Mouse (Mus musculus): ENCODE measurements around the gene Gm11011. TPM values are rescaled to one million over a fixed set of nuclear protein-coding genes. Genes with fewer than 3 reads are reported as not detected.

The Gm11011 gene
- polyA plus RNA-seq, 1 experiment from 2014 or later = not detected

DNA sequence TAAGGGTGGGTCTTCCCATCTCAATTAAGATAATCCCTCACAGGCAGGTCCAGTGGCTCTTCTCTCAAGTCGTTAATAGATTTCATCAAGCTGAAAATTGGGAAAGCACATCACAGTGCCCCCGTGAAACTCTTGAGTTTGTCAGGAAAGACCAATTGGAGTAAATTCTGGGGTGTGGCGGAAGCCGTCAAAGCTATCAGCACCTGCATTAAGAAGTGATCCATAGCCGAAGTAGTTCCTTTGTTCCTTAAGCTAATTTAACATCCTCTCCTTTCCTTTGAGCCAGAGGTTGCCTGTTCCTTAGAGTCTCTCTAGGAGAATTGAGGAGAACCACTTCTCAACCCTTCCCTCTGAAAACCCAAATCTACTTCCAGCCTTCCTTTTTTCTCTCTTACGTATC, 28.5 kb upstream of the Gm11011 start:
- ATAC-seq = no peak
- H3K4me2 ChIP-seq (ENCODE audit: low read depth, low read length) = no peak overlapping the region
- H3K4me1 ChIP-seq (ENCODE audit: control insufficient read depth, insufficient read depth, low read length) = no peaks in the 10 kb centered on the region; the same call in 1 of the 2 replicates
- H3K4me3 ChIP-seq (ENCODE audit: low read length) = no peak overlapping the region
- no peak overlapping the region for H3K9ac ChIP-seq (ENCODE audit: low read depth, low read length)
- WGBS = 81% methylated on average over 6 of the region's 6 CpGs
- no peak overlapping the region for H3K27ac ChIP-seq (ENCODE audit: low read length)
- H3K27me3 ChIP-seq (replicated peaks; ENCODE audit: control insufficient read depth, insufficient read depth, low read length) = no peaks in the 10 kb centered on the region
- H3K9me3 ChIP-seq (ENCODE audit: control insufficient read depth, low read length) = no peaks in the 10 kb centered on the region
- H3K36me3 ChIP-seq (ENCODE audit: control insufficient read depth, insufficient read depth, low read length) = no peaks in the 10 kb centered on the region

DNA sequence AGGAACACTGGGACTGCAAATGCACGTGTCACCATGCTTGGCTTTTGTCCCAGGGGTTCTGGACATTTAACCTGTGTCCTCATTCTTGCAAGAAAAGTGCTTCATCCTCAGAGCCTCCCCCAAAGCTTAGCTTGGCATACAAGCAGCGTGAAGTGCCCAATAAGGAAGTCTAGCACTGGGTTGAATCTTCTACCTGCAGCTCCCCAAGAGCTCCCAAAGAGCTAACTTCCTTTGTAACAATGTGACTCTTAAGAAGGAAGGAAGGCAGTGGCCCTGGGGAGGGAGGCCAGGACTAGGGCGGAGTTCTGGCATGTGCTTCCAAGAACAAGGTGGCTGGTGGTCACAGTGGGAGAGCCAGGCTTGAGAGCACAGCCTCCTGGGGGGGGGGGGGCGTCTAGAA, 27.1 kb upstream of the Gm11011 start:
- Histone ChIP-seq H3K36me3 (ENCODE audit: control insufficient read depth, insufficient read depth, low read length) (no peaks in the 10 kb centered on the region), H3K27me3 (replicated peaks; ENCODE audit: control insufficient read depth, insufficient read depth, low read length) (no peaks in the 10 kb centered on the region), H3K9ac (ENCODE audit: low read depth, low read length) (no peak overlapping the region), H3K4me3 (ENCODE audit: low read length) (no peak overlapping the region), H3K9me3 (ENCODE audit: control insufficient read depth, low read length) (no peaks in the 10 kb centered on the region), H3K4me2 (ENCODE audit: low read depth, low read length) (no peak overlapping the region), H3K4me1 (ENCODE audit: control insufficient read depth, insufficient read depth, low read length) (no peaks in the 10 kb centered on the region), H3K27ac (ENCODE audit: low read length) (no peak overlapping the region)
- WGBS = 82% methylated on average over 3 of the region's 4 CpGs
- no peak for ATAC-seq

DNA sequence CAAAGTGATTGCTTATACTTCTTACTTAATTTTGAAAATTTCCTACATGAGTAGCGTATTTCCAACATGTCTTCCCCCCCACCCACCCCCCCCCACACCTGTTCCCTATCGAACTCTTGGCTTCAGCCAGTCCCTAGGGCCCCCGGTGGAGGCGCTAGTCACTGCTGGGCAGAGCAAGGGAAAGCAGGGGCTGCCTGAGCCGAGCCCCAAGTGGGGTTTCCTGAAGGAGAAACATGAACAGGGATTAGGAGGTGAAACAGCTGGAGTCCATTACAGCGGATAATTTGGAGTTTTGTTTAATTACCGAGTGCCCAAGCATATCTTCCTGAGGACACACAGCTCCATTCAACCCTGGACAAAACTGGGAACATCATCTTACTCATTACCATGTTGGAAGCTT, 24.0 kb upstream of the Gm11011 start:
- no peak overlapping the region for H3K4me2 ChIP-seq (ENCODE audit: low read depth, low read length)
- H3K27ac ChIP-seq (ENCODE audit: low read length) = no peak overlapping the region
- peaks cover 13% of the 10 kb centered on the region for H3K4me1 ChIP-seq (ENCODE audit: control insufficient read depth, insufficient read depth, low read length)
- H3K9ac ChIP-seq (ENCODE audit: low read depth, low read length) = no peak overlapping the region
- H3K36me3 ChIP-seq (ENCODE audit: control insufficient read depth, insufficient read depth, low read length) = no peaks in the 10 kb centered on the region
- 44% methylated on average over 7 of the region's 7 CpGs for WGBS
- no peaks in the 10 kb centered on the region for H3K27me3 ChIP-seq (replicated peaks; ENCODE audit: control insufficient read depth, insufficient read depth, low read length)
- no peak for ATAC-seq
- H3K9me3 ChIP-seq (ENCODE audit: control insufficient read depth, low read length) = no peaks in the 10 kb centered on the region
- no peak overlapping the region for H3K4me3 ChIP-seq (ENCODE audit: low read length)

DNA sequence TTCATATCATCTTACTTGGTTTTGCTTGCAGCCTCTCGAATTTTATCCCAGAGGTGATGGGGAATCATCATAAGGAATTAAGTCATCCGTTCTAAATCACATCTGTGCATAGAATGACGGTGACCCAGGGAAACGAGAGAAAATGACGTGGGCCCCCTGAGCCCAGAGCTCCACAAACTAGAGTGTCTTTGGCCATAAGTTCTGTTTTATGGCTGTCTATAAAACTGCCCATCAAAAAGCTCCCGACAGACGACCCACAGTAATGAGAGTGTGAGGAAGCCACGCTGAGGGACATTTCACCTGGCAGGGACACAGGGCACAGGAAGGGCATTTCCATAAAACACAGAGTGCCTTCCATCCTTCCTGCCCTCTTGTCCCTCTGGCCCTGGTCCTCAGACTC, 23.3 kb upstream of the Gm11011 start:
- WGBS = 47% methylated on average over 8 of the region's 8 CpGs
- Histone ChIP-seq H3K27ac (ENCODE audit: low read length) (no peak overlapping the region), H3K9me3 (ENCODE audit: control insufficient read depth, low read length) (no peaks in the 10 kb centered on the region), H3K9ac (ENCODE audit: low read depth, low read length) (no peak overlapping the region), H3K4me2 (ENCODE audit: low read depth, low read length) (no peak overlapping the region), H3K36me3 (ENCODE audit: control insufficient read depth, insufficient read depth, low read length) (no peaks in the 10 kb centered on the region), H3K4me1 (ENCODE audit: control insufficient read depth, insufficient read depth, low read length) (peaks cover 13% of the 10 kb centered on the region), H3K4me3 (ENCODE audit: low read length) (no peak overlapping the region), H3K27me3 (replicated peaks; ENCODE audit: control insufficient read depth, insufficient read depth, low read length) (no peaks in the 10 kb centered on the region)
- no peak for ATAC-seq

DNA sequence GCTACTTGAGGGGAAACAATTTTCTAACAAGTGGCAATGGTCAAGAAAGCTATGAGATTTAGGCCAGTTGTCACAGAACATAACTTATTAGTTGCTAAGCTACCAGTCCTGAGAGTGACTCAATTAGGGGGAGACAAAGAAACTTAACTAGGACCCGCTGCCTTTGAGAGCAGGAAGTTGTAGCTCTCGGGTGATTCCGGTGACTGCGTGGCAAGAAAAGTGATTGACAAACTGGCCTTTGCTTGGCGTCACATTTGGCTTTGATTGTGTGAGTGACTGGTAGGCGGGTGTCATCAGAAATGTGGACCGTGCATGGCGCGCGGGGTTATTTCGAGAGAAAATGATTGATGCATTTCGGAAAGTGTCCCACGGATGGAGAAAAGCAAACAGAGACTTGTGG, 22.4 kb upstream of the Gm11011 start:
- Histone ChIP-seq H3K4me1 (ENCODE audit: control insufficient read depth, insufficient read depth, low read length) (peaks cover 13% of the 10 kb centered on the region), H3K27me3 (replicated peaks; ENCODE audit: control insufficient read depth, insufficient read depth, low read length) (no peaks in the 10 kb centered on the region), H3K9ac (ENCODE audit: low read depth, low read length) (no peak overlapping the region), H3K9me3 (ENCODE audit: control insufficient read depth, low read length) (no peaks in the 10 kb centered on the region), H3K36me3 (ENCODE audit: control insufficient read depth, insufficient read depth, low read length) (no peaks in the 10 kb centered on the region), H3K4me3 (ENCODE audit: low read length) (no peak overlapping the region), H3K4me2 (ENCODE audit: low read depth, low read length) (no peak overlapping the region), H3K27ac (ENCODE audit: low read length) (no peak overlapping the region)
- 57% methylated on average over 13 of the region's 13 CpGs for WGBS
- ATAC-seq = no peak

DNA sequence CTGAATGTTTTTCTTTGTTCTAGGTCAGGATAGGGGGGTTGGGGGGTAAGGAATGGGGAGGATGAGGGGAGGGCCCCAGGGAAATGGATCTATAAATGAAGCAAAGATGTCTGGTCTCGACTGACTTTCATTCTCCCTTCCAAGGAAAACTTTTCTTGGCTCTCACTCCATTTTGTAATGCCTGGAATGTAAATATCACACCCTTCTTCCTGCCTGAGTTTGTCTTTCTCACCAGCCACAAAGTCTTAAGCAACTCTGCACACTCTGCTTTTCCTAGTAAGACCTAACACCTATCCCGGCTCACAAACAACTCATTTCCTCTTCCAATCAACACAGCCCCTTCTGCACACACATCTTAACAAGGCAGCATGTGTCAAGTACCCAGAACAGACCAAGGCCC, 20.2 kb upstream of the Gm11011 start:
- 19% methylated on average over 2 of the region's 2 CpGs for WGBS
- Histone ChIP-seq H3K27me3 (replicated peaks; ENCODE audit: control insufficient read depth, insufficient read depth, low read length) (no peaks in the 10 kb centered on the region), H3K4me3 (ENCODE audit: low read length) (no peak overlapping the region), H3K27ac (ENCODE audit: low read length) (peak overlapping the region; percentile 61), H3K9me3 (ENCODE audit: control insufficient read depth, low read length) (no peaks in the 10 kb centered on the region), H3K4me2 (ENCODE audit: low read depth, low read length) (no peak overlapping the region), H3K9ac (ENCODE audit: low read depth, low read length) (no peak overlapping the region), H3K36me3 (ENCODE audit: control insufficient read depth, insufficient read depth, low read length) (no peaks in the 10 kb centered on the region), H3K4me1 (ENCODE audit: control insufficient read depth, insufficient read depth, low read length) (peaks cover 13% of the 10 kb centered on the region)
- ATAC-seq = peak; percentile 58; the same call in 1 of the 2 replicates

DNA sequence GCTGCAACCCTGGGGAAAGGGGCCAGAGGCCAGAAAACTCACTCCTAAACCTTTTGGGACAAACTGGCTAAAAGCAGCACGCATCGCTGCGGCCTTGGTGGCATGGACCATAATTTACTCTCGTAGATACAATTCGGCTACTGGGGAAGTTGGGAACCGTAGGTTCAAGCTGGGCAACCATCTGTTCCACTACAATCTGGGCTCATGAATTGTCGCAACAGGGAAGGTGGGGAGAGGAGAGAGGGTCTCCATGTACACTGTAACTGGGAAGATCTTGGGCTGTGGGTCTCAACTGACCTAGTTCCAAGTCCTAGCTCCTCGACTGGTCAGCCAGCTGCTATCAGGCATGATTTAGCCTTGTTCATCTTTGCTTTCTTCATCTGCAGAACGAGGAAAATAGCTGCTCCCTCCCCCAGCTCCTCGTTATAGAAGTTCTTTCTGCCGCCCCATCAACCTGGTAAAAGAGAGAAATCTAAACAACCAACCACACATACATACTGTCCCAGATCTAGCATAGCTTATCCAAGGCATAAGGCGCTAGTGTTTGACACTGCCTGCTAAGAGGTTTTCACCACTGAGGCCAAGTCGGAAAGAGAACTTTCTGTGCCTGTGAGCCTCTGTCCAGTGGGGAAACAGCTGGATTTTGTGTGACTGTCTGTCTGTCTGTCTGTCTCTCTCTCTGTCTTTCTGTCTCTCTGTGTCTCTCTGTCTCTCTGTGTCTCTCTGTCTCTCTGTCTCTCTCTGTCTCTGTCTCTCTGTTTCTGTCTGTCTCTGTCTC, 19.5 kb upstream of the Gm11011 start:
- H3K4me3 ChIP-seq (ENCODE audit: low read length) = no peak overlapping the region
- peaks cover 13% of the 10 kb centered on the region for H3K4me1 ChIP-seq (ENCODE audit: control insufficient read depth, insufficient read depth, low read length)
- H3K4me2 ChIP-seq (ENCODE audit: low read depth, low read length) = no peak overlapping the region
- H3K9me3 ChIP-seq (ENCODE audit: control insufficient read depth, low read length) = no peaks in the 10 kb centered on the region
- no peak overlapping the region for H3K9ac ChIP-seq (ENCODE audit: low read depth, low read length)
- no peak for ATAC-seq
- peak overlapping the region; percentile 12; the same call in 1 of the 2 replicates for H3K27ac ChIP-seq (ENCODE audit: low read length)
- H3K27me3 ChIP-seq (replicated peaks; ENCODE audit: control insufficient read depth, insufficient read depth, low read length) = no peaks in the 10 kb centered on the region
- H3K36me3 ChIP-seq (ENCODE audit: control insufficient read depth, insufficient read depth, low read length) = no peaks in the 10 kb centered on the region
- 72% methylated on average over 13 of the region's 13 CpGs for WGBS

DNA sequence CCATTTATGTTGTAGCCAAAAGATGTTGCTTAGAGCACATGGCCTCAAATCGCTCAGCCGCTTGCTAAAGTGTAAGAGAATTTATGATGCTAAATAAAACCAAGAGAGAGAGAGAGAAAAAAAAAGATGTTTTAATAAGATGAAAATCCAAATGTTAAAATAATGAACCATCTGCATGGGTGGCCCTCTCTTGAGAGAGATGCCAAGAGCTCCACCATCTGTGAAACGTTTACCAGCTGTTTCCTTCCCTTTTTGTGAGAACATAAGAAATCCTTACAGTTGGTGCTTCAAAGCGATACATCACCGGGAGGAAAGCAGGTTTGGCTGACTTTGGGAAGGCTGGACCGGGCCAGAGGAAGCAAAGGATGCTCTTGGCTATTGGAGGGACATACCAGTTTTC, 12.6 kb upstream of the Gm11011 start:
- no peak for ATAC-seq
- Histone ChIP-seq H3K36me3 (ENCODE audit: control insufficient read depth, insufficient read depth, low read length) (no peaks in the 10 kb centered on the region), H3K9me3 (ENCODE audit: control insufficient read depth, low read length) (no peaks in the 10 kb centered on the region), H3K27me3 (replicated peaks; ENCODE audit: control insufficient read depth, insufficient read depth, low read length) (no peaks in the 10 kb centered on the region), H3K4me1 (ENCODE audit: control insufficient read depth, insufficient read depth, low read length) (no peaks in the 10 kb centered on the region), H3K9ac (ENCODE audit: low read depth, low read length) (no peak overlapping the region), H3K27ac (ENCODE audit: low read length) (no peak overlapping the region), H3K4me2 (ENCODE audit: low read depth, low read length) (no peak overlapping the region), H3K4me3 (ENCODE audit: low read length) (no peak overlapping the region)
- WGBS = 49% methylated on average over 6 of the region's 6 CpGs

DNA sequence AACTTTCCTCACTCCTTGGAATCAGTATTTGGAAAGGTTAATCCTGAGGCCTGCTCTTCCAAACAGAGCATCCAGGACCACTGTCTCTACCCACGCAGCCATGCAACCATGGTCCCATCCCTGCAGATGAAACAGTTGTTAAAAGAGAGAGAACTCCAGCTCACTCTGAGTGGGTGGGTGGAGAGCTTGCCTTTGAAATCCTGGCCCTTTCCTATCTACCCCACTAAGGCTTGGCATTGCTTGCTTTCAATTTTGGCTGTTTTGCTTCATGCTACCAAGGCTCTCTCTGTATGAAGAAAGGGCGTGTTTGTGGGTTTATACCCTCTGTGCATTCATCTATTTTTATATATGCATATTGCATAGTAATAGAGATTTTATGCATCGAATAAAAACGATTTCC, 12.0 kb upstream of the Gm11011 start:
- H3K9ac ChIP-seq (ENCODE audit: low read depth, low read length) = no peak overlapping the region
- no peaks in the 10 kb centered on the region for H3K4me1 ChIP-seq (ENCODE audit: control insufficient read depth, insufficient read depth, low read length)
- H3K27ac ChIP-seq (ENCODE audit: low read length) = no peak overlapping the region
- ATAC-seq = no peak
- no peak overlapping the region for H3K4me3 ChIP-seq (ENCODE audit: low read length)
- no peaks in the 10 kb centered on the region for H3K27me3 ChIP-seq (replicated peaks; ENCODE audit: control insufficient read depth, insufficient read depth, low read length)
- no peaks in the 10 kb centered on the region for H3K9me3 ChIP-seq (ENCODE audit: control insufficient read depth, low read length)
- H3K36me3 ChIP-seq (ENCODE audit: control insufficient read depth, insufficient read depth, low read length) = no peaks in the 10 kb centered on the region
- H3K4me2 ChIP-seq (ENCODE audit: low read depth, low read length) = no peak overlapping the region
- WGBS = 88% methylated on average over 4 of the region's 4 CpGs

DNA sequence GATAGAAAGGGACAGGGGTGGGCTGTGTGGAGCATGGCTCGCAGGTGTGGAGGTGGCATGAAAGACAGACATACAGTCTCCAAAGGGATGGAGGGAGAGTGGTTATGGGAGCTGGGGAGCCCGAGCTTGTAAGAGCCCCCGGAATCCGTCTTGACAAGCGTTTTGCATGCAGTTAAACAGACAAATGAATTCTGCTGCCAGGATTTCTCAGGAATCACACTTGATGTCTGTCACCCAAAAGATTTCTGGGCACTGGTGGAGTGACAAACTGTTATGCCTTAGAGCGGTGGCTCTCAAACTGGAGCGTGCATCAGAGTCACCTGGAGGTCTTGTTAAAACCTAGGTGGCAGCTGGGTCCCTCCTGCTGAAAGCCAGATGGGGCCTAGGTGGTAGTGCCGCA, 10.4 kb upstream of the Gm11011 start:
- Histone ChIP-seq H3K9me3 (ENCODE audit: control insufficient read depth, low read length) (no peaks in the 10 kb centered on the region), H3K4me3 (ENCODE audit: low read length) (no peak overlapping the region), H3K4me2 (ENCODE audit: low read depth, low read length) (no peak overlapping the region), H3K36me3 (ENCODE audit: control insufficient read depth, insufficient read depth, low read length) (no peaks in the 10 kb centered on the region), H3K27me3 (replicated peaks; ENCODE audit: control insufficient read depth, insufficient read depth, low read length) (no peaks in the 10 kb centered on the region), H3K4me1 (ENCODE audit: control insufficient read depth, insufficient read depth, low read length) (no peaks in the 10 kb centered on the region), H3K9ac (ENCODE audit: low read depth, low read length) (no peak overlapping the region), H3K27ac (ENCODE audit: low read length) (no peak overlapping the region)
- ATAC-seq = no peak
- WGBS = 91% methylated on average over 8 of the region's 8 CpGs

Data from intestine, embryonic 16.5 days (tissue).